Mouse (Mus musculus): ENCODE data around the gene Tmprss4. TPM values are rescaled to one million over a fixed set of nuclear protein-coding genes. Genes with fewer than 3 reads are reported as not detected.

Tmprss4 gene
- 0.52 TPM in 1 of 2 replicates, not detected in the other for polyA plus RNA-seq (2011; ENCODE audit: insufficient read depth, insufficient read length, low read depth, missing spikeins)

- TF ChIP-seq EP300 (IDR thresholded peaks at IDR 0.05; ENCODE audit: insufficient read depth, low read depth, low read length) = no peak
- TF ChIP-seq CTCF (IDR thresholded peaks at IDR 0.05; ENCODE audit: low read depth, low read length) = no peak
- no peaks in the 10 kb centered on the region for H3K4me1 ChIP-seq (ENCODE audit: control insufficient read depth, insufficient read depth, low read length)
- H3K9me3 ChIP-seq (replicated peaks; ENCODE audit: control insufficient read depth, insufficient read depth, low read length, poor library complexity, severe bottlenecking) = no peaks in the 10 kb centered on the region
- H3K27me3 ChIP-seq (ENCODE audit: control insufficient read depth, insufficient read depth, low read length, poor library complexity, severe bottlenecking) = no peaks in the 10 kb centered on the region
- no peak within 1 kb of the TSS for H3K9ac ChIP-seq (ENCODE audit: low read depth, poor library complexity, severe bottlenecking)
- H3K36me3 ChIP-seq (ENCODE audit: control insufficient read depth, insufficient read depth, low read length, poor library complexity, severe bottlenecking) = no peaks in the 10 kb centered on the region
- no peak within 1 kb of the TSS for H3K4me3 ChIP-seq (ENCODE audit: low read depth, low read length)
- no peak within 1 kb of the TSS for H3K27ac ChIP-seq (ENCODE audit: insufficient read depth, low read length)
These were observed at the start of gene Tmprss4 for GRCm38 (mm10) chr9:45203797-45204410. TSS of gene Tmprss4 (minus strand) at chr9:45204092.

- no peak overlapping the region for H3K27ac ChIP-seq (ENCODE audit: insufficient read depth, low read length)
- H3K9me3 ChIP-seq (replicated peaks; ENCODE audit: control insufficient read depth, insufficient read depth, low read length, poor library complexity, severe bottlenecking) = no peaks in the 10 kb centered on the region
- no peak overlapping the region for H3K9ac ChIP-seq (ENCODE audit: low read depth, poor library complexity, severe bottlenecking)
- H3K4me3 ChIP-seq (ENCODE audit: low read depth, low read length) = no peak overlapping the region
- H3K36me3 ChIP-seq (ENCODE audit: control insufficient read depth, insufficient read depth, low read length, poor library complexity, severe bottlenecking) = no peaks in the 10 kb centered on the region
- H3K27me3 ChIP-seq (ENCODE audit: control insufficient read depth, insufficient read depth, low read length, poor library complexity, severe bottlenecking) = no peaks in the 10 kb centered on the region
- no peaks in the 10 kb centered on the region for H3K4me1 ChIP-seq (ENCODE audit: control insufficient read depth, insufficient read depth, low read length)
- TF ChIP-seq EP300 (IDR thresholded peaks at IDR 0.05; ENCODE audit: insufficient read depth, low read depth, low read length) (no peak), CTCF (IDR thresholded peaks at IDR 0.05; ENCODE audit: low read depth, low read length) (no peak), POLR2A (IDR thresholded peaks at IDR 0.05; ENCODE audit: insufficient read depth, low read length) (no peak)
These were observed 48.5 kb upstream of the Tmprss4 start for GRCm38 (mm10) chr9:45252395-45252794.

GRCm38 (mm10) chr9:45251990-45252389 lies 48.1 kb upstream of the Tmprss4 start:
- Histone ChIP-seq H3K36me3 (ENCODE audit: control insufficient read depth, insufficient read depth, low read length, poor library complexity, severe bottlenecking) (no peaks in the 10 kb centered on the region), H3K27ac (ENCODE audit: insufficient read depth, low read length) (no peak overlapping the region), H3K9ac (ENCODE audit: low read depth, poor library complexity, severe bottlenecking) (no peak overlapping the region), H3K4me1 (ENCODE audit: control insufficient read depth, insufficient read depth, low read length) (no peaks in the 10 kb centered on the region), H3K27me3 (ENCODE audit: control insufficient read depth, insufficient read depth, low read length, poor library complexity, severe bottlenecking) (no peaks in the 10 kb centered on the region), H3K4me3 (ENCODE audit: low read depth, low read length) (no peak overlapping the region), H3K9me3 (replicated peaks; ENCODE audit: control insufficient read depth, insufficient read depth, low read length, poor library complexity, severe bottlenecking) (no peaks in the 10 kb centered on the region)
- TF ChIP-seq CTCF (IDR thresholded peaks at IDR 0.05; ENCODE audit: low read depth, low read length) (no peak), EP300 (IDR thresholded peaks at IDR 0.05; ENCODE audit: insufficient read depth, low read depth, low read length) (no peak), POLR2A (IDR thresholded peaks at IDR 0.05; ENCODE audit: insufficient read depth, low read length) (no peak)

- no peaks in the 10 kb centered on the region for H3K4me1 ChIP-seq (ENCODE audit: control insufficient read depth, insufficient read depth, low read length)
- no peak overlapping the region for H3K4me3 ChIP-seq (ENCODE audit: low read depth, low read length)
- no peak overlapping the region for H3K27ac ChIP-seq (ENCODE audit: insufficient read depth, low read length)
- TF ChIP-seq EP300 (IDR thresholded peaks at IDR 0.05; ENCODE audit: insufficient read depth, low read depth, low read length) (no peak), POLR2A (IDR thresholded peaks at IDR 0.05; ENCODE audit: insufficient read depth, low read length) (no peak)
- no peaks in the 10 kb centered on the region for H3K27me3 ChIP-seq (ENCODE audit: control insufficient read depth, insufficient read depth, low read length, poor library complexity, severe bottlenecking)
- no peak overlapping the region for H3K9ac ChIP-seq (ENCODE audit: low read depth, poor library complexity, severe bottlenecking)
- H3K9me3 ChIP-seq (replicated peaks; ENCODE audit: control insufficient read depth, insufficient read depth, low read length, poor library complexity, severe bottlenecking) = no peaks in the 10 kb centered on the region
- H3K36me3 ChIP-seq (ENCODE audit: control insufficient read depth, insufficient read depth, low read length, poor library complexity, severe bottlenecking) = no peaks in the 10 kb centered on the region
These were observed 47.4 kb upstream of the Tmprss4 start for GRCm38 (mm10) chr9:45251281-45251680.

- Histone ChIP-seq H3K36me3 (ENCODE audit: control insufficient read depth, insufficient read depth, low read length, poor library complexity, severe bottlenecking) (no peaks in the 10 kb centered on the region), H3K27me3 (ENCODE audit: control insufficient read depth, insufficient read depth, low read length, poor library complexity, severe bottlenecking) (no peaks in the 10 kb centered on the region), H3K27ac (ENCODE audit: insufficient read depth, low read length) (no peak overlapping the region), H3K4me1 (ENCODE audit: control insufficient read depth, insufficient read depth, low read length) (no peaks in the 10 kb centered on the region), H3K9ac (ENCODE audit: low read depth, poor library complexity, severe bottlenecking) (no peak overlapping the region), H3K4me3 (ENCODE audit: low read depth, low read length) (no peak overlapping the region), H3K9me3 (replicated peaks; ENCODE audit: control insufficient read depth, insufficient read depth, low read length, poor library complexity, severe bottlenecking) (no peaks in the 10 kb centered on the region)
- TF ChIP-seq POLR2A (IDR thresholded peaks at IDR 0.05; ENCODE audit: insufficient read depth, low read length) (no peak), EP300 (IDR thresholded peaks at IDR 0.05; ENCODE audit: insufficient read depth, low read depth, low read length) (no peak), CTCF (IDR thresholded peaks at IDR 0.05; ENCODE audit: low read depth, low read length) (no peak)
These were observed 46.4 kb upstream of the Tmprss4 start for GRCm38 (mm10) chr9:45250306-45250705.

GRCm38 (mm10) chr9:45247536-45247935 lies 43.6 kb upstream of the Tmprss4 start:
- Histone ChIP-seq H3K9me3 (replicated peaks; ENCODE audit: control insufficient read depth, insufficient read depth, low read length, poor library complexity, severe bottlenecking) (no peaks in the 10 kb centered on the region), H3K4me1 (ENCODE audit: control insufficient read depth, insufficient read depth, low read length) (no peaks in the 10 kb centered on the region), H3K4me3 (ENCODE audit: low read depth, low read length) (no peak overlapping the region), H3K27ac (ENCODE audit: insufficient read depth, low read length) (no peak overlapping the region), H3K27me3 (ENCODE audit: control insufficient read depth, insufficient read depth, low read length, poor library complexity, severe bottlenecking) (no peaks in the 10 kb centered on the region), H3K36me3 (ENCODE audit: control insufficient read depth, insufficient read depth, low read length, poor library complexity, severe bottlenecking) (no peaks in the 10 kb centered on the region), H3K9ac (ENCODE audit: low read depth, poor library complexity, severe bottlenecking) (no peak overlapping the region)
- TF ChIP-seq CTCF (IDR thresholded peaks at IDR 0.05; ENCODE audit: low read depth, low read length) = no peak
- no peak for TF ChIP-seq POLR2A (IDR thresholded peaks at IDR 0.05; ENCODE audit: insufficient read depth, low read length)
- TF ChIP-seq EP300 (IDR thresholded peaks at IDR 0.05; ENCODE audit: insufficient read depth, low read depth, low read length) = no peak

Measured in ES-Bruce4 (cell line).